Mouse (Mus musculus) limb, embryonic 11.5 days (tissue): ENCODE measurements around the gene Med28. TPM values are rescaled to one million over a fixed set of nuclear protein-coding genes. Genes with fewer than 3 reads are reported as not detected.

Source experiments
- ATAC-seq: fragments of 200-750 bp; cut with Nextera tagmentation; 2 replicates; pipeline ENCODE4 v1.8.0; 2017; ENCODE audit warnings: low read depth; ENCODE audit not compliant: insufficient number of reproducible peaks, low FRiP score, low TSS enrichment
- DNase-seq: peaks from one replicate; pipeline ENCODE4 v3.0.0-alpha.2; 2015; ENCODE audit warnings: low spot score
- H3K27ac ChIP-seq: fragments of 300-500 bp; sonication (generic); replicated peaks from 2 replicates; pipeline ENCODE4 v1.5.1; 2014; ENCODE audit warnings: low read depth, mild to moderate bottlenecking, low read length
- H3K27me3 ChIP-seq: fragments of 300-500 bp; sonication (generic); 2 replicates; pipeline ENCODE4 v1.6.1; 2014; ENCODE audit warnings: mild to moderate bottlenecking, low read length, mixed read lengths; ENCODE audit not compliant: control insufficient read depth, insufficient read depth
- H3K36me3 ChIP-seq: fragments of 300-500 bp; sonication (generic); 2 replicates; pipeline ENCODE4 v1.6.1; 2014; ENCODE audit warnings: mild to moderate bottlenecking, low read length, moderate library complexity, mixed read lengths; ENCODE audit not compliant: control insufficient read depth, insufficient read depth
- H3K4me1 ChIP-seq: fragments of 300-500 bp; sonication (generic); 2 replicates; pipeline ENCODE4 v1.6.1; 2014; ENCODE audit warnings: low read length, mixed read lengths; ENCODE audit not compliant: control insufficient read depth, insufficient read depth
- H3K4me2 ChIP-seq: fragments of 300-500 bp; sonication (generic); 2 replicates; pipeline ENCODE4 v1.6.1; 2014; ENCODE audit warnings: low read depth, mild to moderate bottlenecking, moderate library complexity; ENCODE audit not compliant: severe bottlenecking
- H3K4me3 ChIP-seq: fragments of 300-500 bp; sonication (generic); 2 replicates; pipeline ENCODE4 v1.5.1; 2014; ENCODE audit warnings: low read depth, low read length
- H3K9ac ChIP-seq: fragments of 300-500 bp; sonication (generic); 2 replicates; pipeline ENCODE4 v1.6.1; 2014; ENCODE audit warnings: mild to moderate bottlenecking, low read length
- H3K9me3 ChIP-seq: fragments of 300-500 bp; sonication (generic); 2 replicates; pipeline ENCODE4 v1.6.1; 2016; ENCODE audit warnings: low read length; ENCODE audit not compliant: control insufficient read depth
- WGBS: fragments of 180-500 bp; shearing (Covaris S2); extraction: QIAGEN DNeasy Blood & Tissue Kit; methylation state at CpG from one replicate; pipeline ENCODE4 v1.1.7; 2014; 5-methylcytosine and 5-hydroxymethylcytosine counted together
- polyA plus RNA-seq: library from polyadenylated mRNA; unstranded; fragments of >200 nt; fragmentation: Nextera tagmentation; extraction: Ambion mirVana; gene quantifications from 2 replicates; pipeline ENCODE4 v1.2.1, GENCODE M21; 2014

The Med28 gene
- polyA plus RNA-seq, 1 experiment from 2014 or later = 312 TPM

GRCm38 (mm10) chr5:45496042-45496441, 24.0 kb upstream of the Med28 start:
- DNase-seq = no peak
- no peak overlapping the region for H3K4me3 ChIP-seq
- H3K4me1 ChIP-seq = peaks cover 5% of the 10 kb centered on the region; the same call in 1 of the 2 replicates
- no peaks in the 10 kb centered on the region for H3K27me3 ChIP-seq
- no peak for ATAC-seq
- no peaks in the 10 kb centered on the region for H3K9me3 ChIP-seq
- no peak overlapping the region for H3K9ac ChIP-seq
- no peak overlapping the region for H3K4me2 ChIP-seq
- H3K36me3 ChIP-seq = no peaks in the 10 kb centered on the region; the same call in 1 of the 2 replicates
- H3K27ac ChIP-seq = no peak overlapping the region

DNA sequence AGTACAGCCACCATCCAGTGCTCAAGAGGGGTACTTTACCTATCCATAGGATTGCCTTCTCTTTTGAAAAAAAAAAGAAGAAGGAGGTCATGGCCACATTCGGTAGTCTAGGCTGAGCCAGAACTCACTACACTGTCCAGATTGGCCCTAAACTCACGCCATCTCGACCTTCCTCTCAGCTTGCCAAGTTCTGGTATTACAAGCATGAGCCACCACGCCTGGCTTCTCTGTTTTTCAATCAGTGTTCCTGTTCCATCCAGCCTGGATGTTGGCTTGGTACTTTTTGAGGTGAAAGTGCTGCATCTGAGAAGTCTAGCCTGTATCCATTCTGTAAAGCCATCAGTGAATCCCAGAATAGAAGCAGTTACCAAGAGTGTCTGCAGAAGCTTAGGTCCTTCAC, 23.6 kb upstream of the Med28 start:
- Histone ChIP-seq H3K4me1 (peaks cover 5% of the 10 kb centered on the region; the same call in 1 of the 2 replicates), H3K9me3 (no peaks in the 10 kb centered on the region), H3K27me3 (no peaks in the 10 kb centered on the region), H3K27ac (no peak overlapping the region), H3K9ac (no peak overlapping the region), H3K4me2 (no peak overlapping the region), H3K36me3 (no peaks in the 10 kb centered on the region; the same call in 1 of the 2 replicates), H3K4me3 (no peak overlapping the region)
- no peak for ATAC-seq
- DNase-seq = no peak
- 87% methylated on average over 4 of the region's 4 CpGs for WGBS

DNA sequence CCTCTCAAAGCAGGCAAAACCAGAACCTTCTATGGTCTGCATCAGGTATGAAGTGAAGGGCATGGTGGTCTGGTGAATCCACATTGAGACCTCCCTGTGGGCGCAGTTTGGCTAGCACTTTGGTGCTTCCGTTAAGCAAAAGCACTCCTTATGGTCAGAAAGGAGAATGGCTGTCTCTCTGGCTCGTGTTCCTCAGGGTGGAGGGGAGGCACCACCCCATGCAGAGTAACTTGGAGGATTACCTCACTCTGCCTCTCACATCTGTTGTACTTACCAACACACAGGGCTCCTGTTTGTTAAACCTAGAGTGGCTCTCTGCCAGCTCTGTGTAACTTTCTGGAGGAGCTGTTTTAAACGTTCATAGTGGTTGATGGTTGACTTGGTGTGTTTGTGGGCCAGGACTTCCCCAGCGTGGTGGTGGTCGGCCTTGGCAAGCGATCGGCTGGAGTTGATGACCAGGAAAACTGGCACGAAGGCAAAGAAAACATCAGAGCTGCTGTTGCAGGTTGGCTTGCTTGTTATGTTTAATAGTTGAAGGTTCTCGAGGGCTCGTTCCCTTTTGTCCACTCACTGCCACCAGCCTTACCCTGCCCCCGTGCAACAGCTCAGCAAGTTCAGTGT, 23.0 kb upstream of the Med28 start:
- peaks cover 5% of the 10 kb centered on the region; the same call in 1 of the 2 replicates for H3K4me1 ChIP-seq
- H3K4me2 ChIP-seq = no peak overlapping the region
- H3K9me3 ChIP-seq = no peaks in the 10 kb centered on the region
- H3K27me3 ChIP-seq = no peaks in the 10 kb centered on the region
- no peak overlapping the region for H3K9ac ChIP-seq
- no peak overlapping the region for H3K27ac ChIP-seq
- no peak overlapping the region for H3K4me3 ChIP-seq
- DNase-seq (no peak), ATAC-seq (no peak)
- WGBS = 93% methylated on average over 12 of the region's 12 CpGs
- no peaks in the 10 kb centered on the region; the same call in 1 of the 2 replicates for H3K36me3 ChIP-seq

GRCm38 (mm10) chr5:45497564-45497963, 22.5 kb upstream of the Med28 start:
- no peak for ATAC-seq

GRCm38 (mm10) chr5:45510071-45510470, 10.0 kb upstream of the Med28 start:
- H3K4me1 ChIP-seq = no peaks in the 10 kb centered on the region
- no peaks in the 10 kb centered on the region for H3K9me3 ChIP-seq
- H3K4me3 ChIP-seq = no peak overlapping the region
- 82% methylated on average over 7 of the region's 7 CpGs for WGBS
- H3K27ac ChIP-seq = no peak overlapping the region
- H3K4me2 ChIP-seq = no peak overlapping the region
- no peak overlapping the region for H3K9ac ChIP-seq
- no peak for ATAC-seq
- H3K36me3 ChIP-seq = peaks cover 6% of the 10 kb centered on the region
- no peaks in the 10 kb centered on the region for H3K27me3 ChIP-seq
- no peak for DNase-seq

More at GRCm38 (mm10) chr5:45497564-45497963, 22.5 kb upstream of the Med28 start:
- Histone ChIP-seq H3K27me3 (no peaks in the 10 kb centered on the region), H3K4me3 (no peak overlapping the region), H3K4me2 (no peak overlapping the region), H3K27ac (no peak overlapping the region), H3K36me3 (no peaks in the 10 kb centered on the region; the same call in 1 of the 2 replicates), H3K4me1 (peaks cover 5% of the 10 kb centered on the region; the same call in 1 of the 2 replicates), H3K9me3 (no peaks in the 10 kb centered on the region), H3K9ac (no peak overlapping the region)
- DNase-seq = no peak
- 91% methylated on average over 5 of the region's 5 CpGs for WGBS

DNA sequence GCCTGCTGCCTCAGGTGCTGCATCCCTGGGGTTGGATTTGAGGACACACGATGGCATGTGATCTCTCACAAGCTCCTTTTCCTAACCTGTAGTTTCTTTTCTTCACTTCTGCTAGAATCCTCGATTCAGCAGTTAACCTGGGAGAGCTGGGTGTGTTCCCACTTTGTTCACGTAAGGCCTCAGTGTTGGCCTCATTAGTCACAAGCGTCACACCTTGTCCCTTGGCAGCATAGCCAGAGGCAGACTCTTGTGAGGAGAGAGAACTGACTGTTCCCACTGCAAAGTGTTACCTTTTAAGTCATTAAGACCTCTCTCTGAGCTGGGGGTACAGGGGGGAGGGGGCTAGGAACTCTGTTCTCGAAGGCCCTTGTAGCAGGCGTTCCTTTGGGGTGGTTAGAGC, 7.1 kb upstream of the Med28 start:
- ATAC-seq = no peak
- no peak for DNase-seq
- no peak overlapping the region for H3K4me3 ChIP-seq
- no peak overlapping the region for H3K9ac ChIP-seq
- no peaks in the 10 kb centered on the region for H3K4me1 ChIP-seq
- no peak overlapping the region for H3K4me2 ChIP-seq
- WGBS = 90% methylated on average over 6 of the region's 6 CpGs
- no peaks in the 10 kb centered on the region for H3K9me3 ChIP-seq
- no peak overlapping the region for H3K27ac ChIP-seq
- peaks cover 5% of the 10 kb centered on the region; the same call in 1 of the 2 replicates for H3K36me3 ChIP-seq
- no peaks in the 10 kb centered on the region for H3K27me3 ChIP-seq

DNA sequence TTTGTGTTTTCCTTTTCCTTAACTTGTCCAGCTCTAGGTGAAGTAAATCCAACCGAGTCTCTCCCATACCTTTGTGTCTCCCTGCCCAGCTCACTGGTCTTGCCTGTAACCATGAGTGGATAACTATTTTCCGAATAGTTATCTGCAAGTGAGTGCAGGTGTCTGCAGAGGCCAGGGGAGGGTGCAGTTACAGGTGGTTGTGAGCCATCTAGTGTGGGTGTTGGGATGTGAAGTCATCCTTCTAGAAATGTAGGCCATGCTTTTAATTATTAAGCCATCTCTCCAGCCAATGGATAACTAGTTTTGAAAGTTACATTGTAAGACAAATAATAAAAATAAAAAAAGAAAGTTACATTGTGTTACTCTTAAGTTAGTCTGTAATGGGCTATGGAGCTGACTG, 6.5 kb upstream of the Med28 start:
- ATAC-seq (no peak), DNase-seq (no peak)
- Histone ChIP-seq H3K27ac (no peak overlapping the region), H3K4me1 (no peaks in the 10 kb centered on the region), H3K4me3 (no peak overlapping the region), H3K9me3 (no peaks in the 10 kb centered on the region), H3K27me3 (no peaks in the 10 kb centered on the region), H3K36me3 (peaks cover 5% of the 10 kb centered on the region; the same call in 1 of the 2 replicates), H3K9ac (no peak overlapping the region), H3K4me2 (no peak overlapping the region)
- 87% methylated on average over 2 of the region's 2 CpGs for WGBS

DNA sequence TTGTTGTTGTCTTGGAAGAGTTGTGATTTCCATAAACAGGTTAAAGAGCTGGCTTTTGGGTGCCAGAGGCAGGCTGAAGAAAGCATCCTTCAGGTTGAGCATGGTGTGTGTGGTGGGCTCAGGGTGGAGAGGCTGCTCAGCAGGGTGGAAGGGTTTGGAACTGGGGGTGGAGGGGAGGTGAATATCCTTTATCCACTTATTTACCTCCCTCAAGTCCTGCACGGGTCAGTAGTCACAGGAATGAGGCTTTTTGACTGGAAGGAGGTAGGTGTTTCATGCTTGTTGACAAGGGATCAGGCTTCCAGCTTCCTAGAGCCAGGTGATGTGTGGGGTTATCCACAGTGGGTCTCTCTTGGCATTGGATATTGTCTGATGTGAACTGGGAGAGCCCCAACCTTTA, 5.4 kb upstream of the Med28 start:
- Histone ChIP-seq H3K4me2 (no peak overlapping the region), H3K9me3 (no peaks in the 10 kb centered on the region), H3K4me1 (no peaks in the 10 kb centered on the region), H3K27ac (no peak overlapping the region), H3K36me3 (peaks cover 5% of the 10 kb centered on the region; the same call in 1 of the 2 replicates), H3K9ac (no peak overlapping the region), H3K27me3 (no peaks in the 10 kb centered on the region), H3K4me3 (no peak overlapping the region)
- no peak for ATAC-seq
- no peak for DNase-seq
- WGBS = 83% methylated on average over 1 of the region's 1 CpGs
